Mouse (Mus musculus) brain, embryonic 14.5 days (tissue): ENCODE measurements around the gene Pitpnb.

Source experiments
- CTCF ChIP-seq: fragments of 200-500 bp; IDR thresholded peaks from 2 replicates; pipeline ENCODE4 v1.5.1; 2012; ENCODE audit warnings: inconsistent platforms, mild to moderate bottlenecking, moderate library complexity, borderline replicate concordance; ENCODE audit not compliant: insufficient read depth, insufficient read length; ENCODE audit errors: extremely low read depth
- POLR2A ChIP-seq: fragments of 200-500 bp; IDR thresholded peaks from 2 replicates; pipeline ENCODE4 v1.6.1; 2012; ENCODE audit warnings: mild to moderate bottlenecking, inconsistent platforms, borderline replicate concordance; ENCODE audit not compliant: poor library complexity, insufficient read depth, insufficient read length, severe bottlenecking; ENCODE audit errors: extremely low read depth

- TF ChIP-seq POLR2A, result no peak
- no peak for TF ChIP-seq CTCF
These were observed 31.9 kb upstream of the Pitpnb start for GRCm38 (mm10) chr5:111298706-111299105.
